Mouse (Mus musculus) left cerebral cortex, adult 2 months (tissue): ENCODE results near the gene Hoxd11. TPM values are rescaled to one million over a fixed set of nuclear protein-coding genes. Genes with fewer than 3 reads are reported as not detected.

Experiments used
- DNase-seq, 2 experiments: peaks; one replicate each; pipeline ENCODE4 v3.0.0; 2021 to 2022; ENCODE audit warnings: low spot score in 2 of 2, mixed read lengths in 1 of 2; ENCODE audit errors: extremely low spot score in 1 of 2
- H3K27ac ChIP-seq: fragments of 200-600 bp; 2 replicates; pipeline ENCODE4 v1.8.1; 2022
- H3K4me3 ChIP-seq: fragments of 200-600 bp; 2 replicates; pipeline ENCODE4 v1.8.1; 2022
- CTCF ChIP-seq: fragments of 200-600 bp; IDR thresholded peaks from 2 replicates; pipeline ENCODE4 v1.8.1; 2022; ENCODE audit warnings: antibody characterized with exemption, mild to moderate bottlenecking, moderate library complexity
- intact Hi-C: fragments of 180-260 bp; cut with DNase I; formaldehyde crosslinking; loops from one replicate; pipeline ENCODE4 v1.15.1; 2025
- total RNA-seq, 2 experiments: library from RNA; stranded (reverse); gene quantifications; 2 replicates each; pipeline ENCODE4 v1.2.3; 2021

Gene Hoxd11
- total RNA-seq, 2 experiments from 2014 or later, result not detected

DNA sequence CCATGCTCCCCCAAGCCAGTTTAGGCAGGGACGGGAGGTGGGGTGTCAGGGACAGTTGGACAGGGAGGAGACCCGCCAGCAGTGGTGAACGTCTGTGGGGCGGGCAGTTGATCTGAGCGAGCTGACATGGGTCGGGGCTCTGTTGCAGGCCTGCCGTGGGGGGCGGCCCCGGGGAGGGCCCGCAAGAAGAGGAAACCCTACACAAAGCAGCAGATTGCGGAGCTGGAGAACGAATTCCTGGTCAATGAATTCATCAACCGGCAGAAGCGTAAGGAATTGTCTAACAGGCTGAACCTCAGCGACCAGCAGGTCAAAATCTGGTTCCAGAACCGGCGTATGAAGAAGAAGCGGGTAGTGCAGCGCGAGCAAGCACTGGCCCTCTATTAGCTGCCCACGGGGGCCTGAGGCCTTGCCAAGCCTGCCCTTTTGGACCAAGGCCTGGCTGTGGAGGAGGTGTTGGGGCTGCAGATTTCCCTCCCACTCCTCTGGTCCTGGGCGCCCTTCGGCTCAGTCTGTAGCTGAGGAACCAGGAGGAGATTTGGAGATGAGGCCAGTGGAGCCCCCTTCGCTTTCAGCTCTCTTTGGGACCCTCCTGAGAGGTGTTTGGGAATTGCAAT lies 3.6 kb upstream of the Hoxd11 start:
- Histone ChIP-seq H3K27ac (no peak overlapping the region), H3K4me3 (no peak overlapping the region)
- TF ChIP-seq CTCF, result no peak
- intact Hi-C loops, result no loop called here
- no peak for DNase-seq

DNA sequence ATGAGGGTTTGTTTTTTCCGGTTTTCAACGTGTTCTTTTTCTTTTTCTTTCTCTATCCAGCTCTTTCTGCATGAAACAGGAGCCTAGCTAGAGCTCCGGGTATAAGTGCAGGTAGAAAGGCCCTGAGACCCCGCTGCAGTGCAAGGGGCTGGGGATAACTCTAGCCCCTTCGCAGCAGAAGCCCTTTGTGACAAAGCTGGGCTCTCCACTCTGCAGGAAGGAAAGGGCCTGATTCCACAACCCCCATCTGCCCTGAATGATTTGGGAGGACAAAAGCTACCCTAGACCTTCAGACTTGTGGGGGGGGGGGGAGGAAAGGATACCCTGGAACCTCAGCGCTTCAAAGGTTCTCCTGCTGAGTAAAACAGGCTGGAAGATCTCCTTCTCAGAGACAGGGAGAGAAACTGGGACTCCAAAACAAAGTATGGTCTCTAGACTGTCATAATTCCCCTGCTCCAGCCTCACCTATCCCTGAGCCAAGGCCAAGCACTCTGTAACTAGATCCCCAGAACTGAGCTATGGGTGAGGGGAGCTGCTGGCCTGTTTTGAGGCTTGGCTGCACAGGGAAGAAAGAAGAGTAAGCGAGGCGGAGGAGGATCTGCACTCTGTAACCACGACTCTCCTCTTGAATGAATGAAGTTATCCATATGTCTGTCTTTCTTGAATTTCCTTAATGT lies 2.8 kb upstream of the Hoxd11 start:
- intact Hi-C loops, result no loop called here
- TF ChIP-seq CTCF, result no peak
- Histone ChIP-seq H3K27ac (no peak overlapping the region), H3K4me3 (no peak overlapping the region)
- no peak for DNase-seq

DNA sequence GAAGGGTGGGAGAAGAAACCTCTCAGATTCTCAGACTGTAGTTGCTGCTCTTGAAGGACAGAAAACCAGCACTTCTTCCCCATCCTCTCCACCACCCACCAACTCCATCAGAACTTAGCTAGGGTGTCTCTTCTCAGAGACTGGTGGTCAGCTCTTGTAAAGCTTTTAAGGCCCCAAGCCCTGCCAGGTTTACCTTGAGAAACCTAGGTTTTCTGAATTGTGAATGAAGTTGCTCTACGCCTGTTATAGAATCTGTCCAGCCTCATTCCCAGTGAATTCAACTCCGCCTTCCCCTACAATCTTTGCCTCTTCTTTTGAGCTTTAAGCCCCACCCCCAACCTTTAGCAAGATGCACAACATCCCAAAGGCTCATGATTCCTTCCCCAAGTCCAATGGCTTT lies 2.3 kb upstream of the Hoxd11 start:
- no peak overlapping the region for H3K27ac ChIP-seq
- no peak for TF ChIP-seq CTCF
- DNase-seq, result no peak
- H3K4me3 ChIP-seq, result no peak overlapping the region
- intact Hi-C loops, result no loop called here

DNA sequence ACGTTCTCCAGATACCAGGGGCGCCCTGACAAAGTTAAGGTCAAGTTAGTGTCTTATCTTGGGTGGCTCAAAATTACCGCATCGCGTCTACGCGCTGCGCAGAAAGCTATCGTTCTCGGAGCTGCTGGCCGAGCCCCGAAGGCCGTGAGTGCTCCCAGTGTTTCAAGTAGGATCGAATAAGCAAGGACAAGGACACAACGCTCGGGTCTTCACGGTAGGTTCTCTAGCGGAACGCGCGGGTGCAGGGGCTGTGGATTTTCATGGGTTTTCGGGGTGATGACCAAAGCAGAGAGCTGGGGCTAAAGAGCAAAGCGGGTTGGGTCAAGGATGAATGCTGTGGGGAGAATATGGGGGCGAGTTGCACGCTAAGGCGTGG lies 227 bp downstream of the Hoxd11 start:
- Histone ChIP-seq H3K4me3 (no peak overlapping the region), H3K27ac (no peak overlapping the region)
- no peak for TF ChIP-seq CTCF
- DNase-seq, result peak in 1 of 2 experiments; percentile 6
- intact Hi-C loops, result no loop called here

DNA sequence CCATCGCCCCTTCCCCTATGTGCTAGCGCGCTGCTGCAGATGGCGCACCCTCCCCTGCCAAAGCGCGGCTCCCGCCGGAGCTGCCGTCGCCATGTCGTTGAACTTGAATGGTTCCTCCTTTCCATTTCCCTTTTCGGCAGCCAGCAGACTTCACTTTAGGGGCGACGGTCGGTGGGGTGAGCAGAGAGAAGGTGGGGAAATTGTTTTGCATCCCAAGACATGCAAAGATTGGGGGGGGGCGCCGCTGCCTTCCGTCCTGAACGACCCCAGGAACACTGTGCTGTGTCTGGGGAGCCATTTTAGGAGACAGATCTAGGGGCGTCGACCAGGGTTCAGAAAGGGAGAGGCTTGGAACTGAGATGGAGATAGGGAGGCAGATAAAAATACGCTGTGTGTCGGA lies 623 bp downstream of the Hoxd11 start:
- intact Hi-C loops, result no loop called here
- no peak overlapping the region for H3K4me3 ChIP-seq

DNA sequence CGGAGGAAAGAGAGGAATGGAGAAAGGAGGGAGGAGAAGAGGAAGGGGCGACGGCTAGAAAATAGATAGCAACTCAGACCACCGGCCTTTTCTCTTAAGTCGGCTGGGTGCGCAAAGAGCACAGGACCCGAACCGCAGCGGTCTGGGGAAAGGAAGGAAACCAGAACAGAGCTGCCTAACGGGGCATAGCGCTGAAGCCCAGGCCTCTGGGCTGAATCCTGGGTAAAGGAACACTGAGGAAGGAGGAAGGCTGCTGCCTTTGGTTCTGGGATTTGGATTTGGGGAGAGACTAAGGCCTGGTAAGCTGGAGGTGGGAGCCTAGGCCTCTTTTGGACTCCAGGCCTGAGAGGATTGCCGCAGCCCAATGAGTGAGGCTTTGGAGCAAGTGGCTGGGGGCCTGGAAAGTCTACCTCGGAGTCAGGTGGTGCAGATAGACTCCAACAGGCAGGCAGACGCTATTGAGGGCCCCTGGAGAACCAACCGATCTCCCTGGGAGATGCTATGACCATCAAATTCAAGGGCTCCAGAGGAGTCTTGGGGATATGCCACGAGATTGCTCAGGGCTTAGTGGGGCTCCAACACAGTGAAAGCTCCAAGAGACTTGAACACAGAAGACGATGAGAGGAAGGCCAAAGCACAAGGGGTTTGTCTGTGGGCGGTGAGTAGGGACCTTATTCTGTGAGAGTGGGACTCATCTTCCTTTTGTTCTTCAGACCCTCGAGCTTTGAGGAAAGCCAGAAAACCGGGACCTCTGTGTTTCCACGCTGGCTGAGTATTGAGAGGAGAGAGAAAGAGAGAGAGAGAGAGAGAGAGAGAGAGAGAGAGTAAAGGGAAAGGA lies 1.4 kb downstream of the Hoxd11 start:
- no peak overlapping the region for H3K4me3 ChIP-seq
- no peak overlapping the region for H3K27ac ChIP-seq
- TF ChIP-seq CTCF, result no peak
- intact Hi-C loops, result no loop called here
- no peak for DNase-seq

More for the DNA sequence above, 623 bp downstream of the Hoxd11 start:
- no peak for DNase-seq
- TF ChIP-seq CTCF, result no peak
- no peak overlapping the region for H3K27ac ChIP-seq

DNA sequence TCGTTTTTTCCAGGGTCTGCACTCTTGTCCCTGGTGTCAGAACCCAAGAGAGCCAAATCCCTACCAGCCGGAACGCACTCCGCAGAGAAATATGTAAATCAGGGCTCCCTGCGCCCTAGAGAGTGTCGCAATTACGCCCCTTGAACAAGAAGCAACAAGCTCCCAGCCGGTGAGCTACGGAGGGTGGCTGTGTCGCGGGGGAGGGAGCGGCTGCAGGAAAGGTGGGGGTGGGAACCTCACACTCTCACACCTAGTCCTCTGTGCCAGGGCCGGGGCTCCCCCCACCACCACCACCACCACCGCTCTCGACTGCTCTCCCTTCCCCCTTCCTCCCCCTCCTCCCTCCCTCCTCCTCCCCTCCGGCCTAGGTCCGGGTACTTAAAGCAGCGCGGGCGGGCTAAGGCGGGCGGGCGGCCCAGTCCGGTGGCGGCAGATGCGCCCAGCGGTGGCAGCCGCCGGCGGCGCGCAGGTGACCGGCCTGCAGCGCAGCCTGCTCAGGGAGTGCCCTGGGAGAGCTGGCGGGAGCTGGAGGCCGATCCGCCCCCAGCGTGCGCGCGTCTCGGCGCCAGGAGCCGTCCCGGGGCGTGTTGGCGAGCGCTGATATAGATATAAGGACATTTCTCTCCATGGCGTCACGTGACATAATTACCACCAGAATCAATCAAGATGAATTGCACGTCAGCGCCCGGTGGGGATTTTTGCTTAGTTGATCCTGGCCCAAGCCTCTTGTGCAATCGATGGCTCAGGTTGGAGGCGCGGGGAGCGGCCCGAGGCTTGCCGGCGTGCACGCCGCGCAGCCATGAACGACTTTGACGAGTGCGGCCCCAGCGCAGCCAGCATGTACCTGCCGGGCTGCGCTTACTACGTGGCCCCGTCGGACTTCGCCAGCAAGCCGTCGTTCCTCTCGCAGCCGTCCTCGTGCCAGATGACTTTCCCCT lies 2.5 kb downstream of the Hoxd11 start:
- intact Hi-C loops, result no loop called here
- no peak overlapping the region for H3K4me3 ChIP-seq

DNA sequence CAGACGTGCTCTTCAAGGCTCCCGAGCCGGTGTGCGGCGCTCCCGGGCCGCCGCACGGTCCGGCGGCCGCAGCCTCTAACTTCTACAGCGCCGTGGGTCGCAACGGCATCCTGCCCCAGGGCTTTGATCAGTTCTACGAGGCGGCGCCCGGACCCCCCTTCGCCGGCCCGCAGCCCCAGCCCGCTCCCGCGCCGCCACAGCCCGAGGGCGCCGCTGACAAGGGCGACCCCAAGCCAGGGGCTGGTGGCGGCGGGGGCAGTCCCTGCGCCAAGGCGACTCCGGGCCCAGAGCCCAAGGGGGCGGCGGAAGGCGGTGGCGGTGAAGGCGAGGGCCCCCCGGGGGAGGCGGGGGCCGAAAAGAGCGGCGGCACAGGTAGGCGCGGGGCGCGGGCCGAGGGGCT lies 3.4 kb downstream of the Hoxd11 start:
- Histone ChIP-seq H3K27ac (no peak overlapping the region), H3K4me3 (no peak overlapping the region)
- intact Hi-C loops, result no loop called here
- DNase-seq, result no peak
- no peak for TF ChIP-seq CTCF

More for the DNA sequence above, 2.5 kb downstream of the Hoxd11 start:
- no peak overlapping the region for H3K27ac ChIP-seq
- DNase-seq, result peak in 1 of 2 experiments; percentile 7
- no peak for TF ChIP-seq CTCF

DNA sequence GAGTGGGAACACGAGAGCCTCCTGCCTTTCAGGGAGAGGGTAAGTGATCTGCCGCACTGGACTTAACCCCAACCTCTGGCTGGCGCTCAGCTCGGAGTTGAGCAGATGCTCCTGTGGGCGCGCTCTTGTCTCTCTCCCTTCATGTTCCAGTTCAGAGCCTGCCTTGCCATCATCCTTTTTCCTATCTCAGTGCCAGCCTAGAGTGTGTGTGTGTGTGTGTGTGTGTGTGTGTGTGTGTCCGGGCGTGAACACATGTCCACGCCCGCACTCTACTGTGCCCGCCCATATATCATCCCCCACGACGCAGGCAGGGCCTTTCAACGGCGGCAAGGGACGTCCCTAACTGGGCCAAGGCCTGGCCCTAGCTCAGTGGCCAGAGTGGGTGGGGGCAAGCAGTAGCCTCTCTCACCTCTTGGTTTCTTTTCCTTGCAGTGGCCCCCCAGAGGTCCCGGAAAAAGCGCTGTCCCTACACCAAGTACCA lies 4.2 kb downstream of the Hoxd11 start:
- DNase-seq, result no peak
- H3K4me3 ChIP-seq, result no peak overlapping the region
- no peak overlapping the region for H3K27ac ChIP-seq
- no peak for TF ChIP-seq CTCF
- intact Hi-C loops, result no loop called here

DNA sequence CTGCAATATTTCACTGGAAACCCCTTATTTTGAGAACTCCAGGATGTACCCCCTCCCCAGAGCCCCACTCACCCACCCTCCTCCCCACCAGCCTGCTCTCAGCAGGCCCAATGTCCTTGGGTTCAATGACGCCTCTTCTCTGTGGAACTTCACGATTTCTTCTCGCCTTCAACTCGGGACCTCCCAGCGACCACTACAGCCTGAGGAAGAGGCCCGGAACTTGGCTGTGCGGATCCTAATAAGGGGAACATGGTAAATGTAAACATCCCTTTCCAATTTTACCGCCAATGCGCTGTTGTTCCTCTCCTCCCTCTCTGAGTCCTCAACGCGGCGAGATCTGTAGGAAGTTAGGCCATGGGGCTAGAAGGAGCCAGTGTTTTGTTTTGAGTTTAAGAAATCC lies 4.7 kb downstream of the Hoxd11 start:
- DNase-seq, result no peak
- Histone ChIP-seq H3K27ac (no peak overlapping the region), H3K4me3 (no peak overlapping the region)
- TF ChIP-seq CTCF, result no peak
- intact Hi-C loops, result no loop called here

DNA sequence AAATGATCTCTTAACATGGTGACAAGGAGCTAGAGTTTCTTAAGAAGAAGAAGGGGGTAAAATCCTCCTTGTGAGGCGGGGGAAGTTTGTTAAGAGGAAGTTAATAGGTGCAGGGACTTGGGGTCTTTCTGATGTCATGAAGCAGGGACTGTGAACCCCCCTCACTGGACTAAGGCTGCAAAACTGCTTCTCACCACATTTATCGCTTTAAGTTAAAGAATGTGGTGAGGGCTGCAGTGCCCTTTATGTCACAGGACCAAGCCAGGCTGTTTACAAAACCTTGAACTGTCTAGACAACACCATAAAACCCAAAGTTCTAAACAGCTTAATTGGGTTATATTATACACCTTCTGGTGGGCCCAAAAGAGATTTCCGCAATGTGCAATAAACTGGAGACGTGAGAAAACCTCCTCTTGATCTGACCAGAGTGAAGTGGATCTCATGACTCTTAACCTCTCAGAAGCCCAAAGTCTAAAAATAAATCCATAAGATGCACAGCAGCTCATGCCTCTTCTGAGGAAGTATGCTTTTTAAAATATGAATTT lies 5.8 kb downstream of the Hoxd11 start:
- no peak for DNase-seq
- intact Hi-C loops, result no loop called here
- no peak overlapping the region for H3K4me3 ChIP-seq

More for the DNA sequence above, 5.8 kb downstream of the Hoxd11 start:
- no peak overlapping the region for H3K27ac ChIP-seq
- no peak for TF ChIP-seq CTCF
